Mouse (Mus musculus) liver, adult 2 months (tissue): ENCODE measurements around the gene Lrrc43.

Source experiments
- CTCF ChIP-seq: fragments of 200-500 bp; IDR thresholded peaks from 2 replicates; pipeline ENCODE4 v1.5.1; 2011; ENCODE audit warnings: low read depth, low read length, control low read depth
- POLR2A ChIP-seq: fragments of 200-500 bp; IDR thresholded peaks from 2 replicates; pipeline ENCODE4 v1.6.1; 2011; ENCODE audit warnings: low read length, control low read depth; ENCODE audit not compliant: insufficient read depth; ENCODE audit errors: extremely low read depth

DNA sequence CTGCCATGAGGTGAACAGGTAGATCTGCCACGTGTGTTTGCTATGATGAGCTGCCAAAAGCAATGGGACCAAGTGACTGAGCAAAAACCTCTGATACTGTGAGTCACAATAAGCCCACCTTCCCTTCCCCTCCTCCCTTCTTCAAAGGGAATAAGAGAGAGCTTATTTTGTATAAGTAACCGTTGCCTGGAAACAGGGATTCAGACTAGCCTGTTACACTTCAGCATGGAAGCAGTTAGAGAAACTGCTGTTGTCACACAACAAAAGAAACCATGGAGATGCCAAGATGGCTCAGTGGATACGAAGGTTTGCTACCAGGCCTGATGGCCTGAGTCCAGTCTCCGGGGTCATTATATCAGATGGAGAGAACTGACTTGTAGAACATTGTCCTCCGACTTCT, 15.3 kb upstream of the Lrrc43 start:
- TF ChIP-seq CTCF (no peak), POLR2A (no peak)
